Mouse (Mus musculus) embryonic fibroblast, embryonic 13.5 days (primary cell): ENCODE results near the gene Agap1.

Source experiments
- CTCF ChIP-seq: IDR thresholded peaks from 2 replicates; pipeline ENCODE4 v1.5.1; 2011; ENCODE audit warnings: mild to moderate bottlenecking, control low read depth, low read length, moderate library complexity, borderline replicate concordance; ENCODE audit not compliant: insufficient read depth
- POLR2A ChIP-seq: IDR thresholded peaks from 2 replicates; pipeline ENCODE4 v1.6.1; 2011; ENCODE audit warnings: low read depth, mild to moderate bottlenecking, control low read depth, low read length, moderate library complexity

DNA sequence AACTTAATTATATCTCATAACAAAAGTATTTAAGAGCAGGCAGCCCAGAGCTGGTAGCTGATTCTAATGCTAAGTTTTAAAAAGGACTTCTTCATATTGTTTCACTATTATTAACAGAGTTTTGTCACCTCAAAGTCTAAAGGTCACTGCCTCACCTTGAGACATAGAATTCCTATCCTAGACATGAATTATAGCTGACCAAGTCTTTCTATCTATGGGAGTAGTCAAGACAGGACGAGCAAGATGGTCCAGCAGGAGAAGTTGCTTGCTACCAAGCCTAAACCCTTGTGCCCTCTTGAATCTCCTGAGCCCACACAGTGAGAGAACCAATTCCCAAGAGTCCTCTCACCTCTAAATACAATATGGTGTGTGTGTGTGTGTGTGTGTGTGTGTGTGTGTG, 448.0 kb downstream of the Agap1 start:
- TF ChIP-seq CTCF (no peak), POLR2A (no peak)
